Mouse (Mus musculus) limb, embryonic 11.5 days (tissue): ENCODE results near the gene Napsa. TPM values are rescaled to one million over a fixed set of nuclear protein-coding genes. Genes with fewer than 3 reads are reported as not detected.

Experiments
- ATAC-seq: fragments of 200-750 bp; cut with Nextera tagmentation; 2 replicates; pipeline ENCODE4 v1.8.0; 2017; ENCODE audit warnings: low read depth; ENCODE audit not compliant: insufficient number of reproducible peaks, low FRiP score, low TSS enrichment
- DNase-seq: peaks from one replicate; pipeline ENCODE4 v3.0.0-alpha.2; 2015; ENCODE audit warnings: low spot score
- H3K27ac ChIP-seq: fragments of 300-500 bp; sonication (generic); replicated peaks from 2 replicates; pipeline ENCODE4 v1.5.1; 2014; ENCODE audit warnings: low read depth, mild to moderate bottlenecking, low read length
- H3K27me3 ChIP-seq: fragments of 300-500 bp; sonication (generic); 2 replicates; pipeline ENCODE4 v1.6.1; 2014; ENCODE audit warnings: mild to moderate bottlenecking, low read length, mixed read lengths; ENCODE audit not compliant: control insufficient read depth, insufficient read depth
- H3K36me3 ChIP-seq: fragments of 300-500 bp; sonication (generic); 2 replicates; pipeline ENCODE4 v1.6.1; 2014; ENCODE audit warnings: mild to moderate bottlenecking, low read length, moderate library complexity, mixed read lengths; ENCODE audit not compliant: control insufficient read depth, insufficient read depth
- H3K4me1 ChIP-seq: fragments of 300-500 bp; sonication (generic); 2 replicates; pipeline ENCODE4 v1.6.1; 2014; ENCODE audit warnings: low read length, mixed read lengths; ENCODE audit not compliant: control insufficient read depth, insufficient read depth
- H3K4me2 ChIP-seq: fragments of 300-500 bp; sonication (generic); 2 replicates; pipeline ENCODE4 v1.6.1; 2014; ENCODE audit warnings: low read depth, mild to moderate bottlenecking, moderate library complexity; ENCODE audit not compliant: severe bottlenecking
- H3K4me3 ChIP-seq: fragments of 300-500 bp; sonication (generic); 2 replicates; pipeline ENCODE4 v1.5.1; 2014; ENCODE audit warnings: low read depth, low read length
- H3K9ac ChIP-seq: fragments of 300-500 bp; sonication (generic); 2 replicates; pipeline ENCODE4 v1.6.1; 2014; ENCODE audit warnings: mild to moderate bottlenecking, low read length
- H3K9me3 ChIP-seq: fragments of 300-500 bp; sonication (generic); 2 replicates; pipeline ENCODE4 v1.6.1; 2016; ENCODE audit warnings: low read length; ENCODE audit not compliant: control insufficient read depth
- WGBS: fragments of 180-500 bp; shearing (Covaris S2); extraction: QIAGEN DNeasy Blood & Tissue Kit; methylation state at CpG from one replicate; pipeline ENCODE4 v1.1.7; 2014; 5-methylcytosine and 5-hydroxymethylcytosine counted together
- polyA plus RNA-seq: library from polyadenylated mRNA; unstranded; fragments of >200 nt; fragmentation: Nextera tagmentation; extraction: Ambion mirVana; gene quantifications from 2 replicates; pipeline ENCODE4 v1.2.1, GENCODE M21; 2014

Gene Napsa
- polyA plus RNA-seq, 1 experiment from 2014 or later = 0.61 TPM

DNA sequence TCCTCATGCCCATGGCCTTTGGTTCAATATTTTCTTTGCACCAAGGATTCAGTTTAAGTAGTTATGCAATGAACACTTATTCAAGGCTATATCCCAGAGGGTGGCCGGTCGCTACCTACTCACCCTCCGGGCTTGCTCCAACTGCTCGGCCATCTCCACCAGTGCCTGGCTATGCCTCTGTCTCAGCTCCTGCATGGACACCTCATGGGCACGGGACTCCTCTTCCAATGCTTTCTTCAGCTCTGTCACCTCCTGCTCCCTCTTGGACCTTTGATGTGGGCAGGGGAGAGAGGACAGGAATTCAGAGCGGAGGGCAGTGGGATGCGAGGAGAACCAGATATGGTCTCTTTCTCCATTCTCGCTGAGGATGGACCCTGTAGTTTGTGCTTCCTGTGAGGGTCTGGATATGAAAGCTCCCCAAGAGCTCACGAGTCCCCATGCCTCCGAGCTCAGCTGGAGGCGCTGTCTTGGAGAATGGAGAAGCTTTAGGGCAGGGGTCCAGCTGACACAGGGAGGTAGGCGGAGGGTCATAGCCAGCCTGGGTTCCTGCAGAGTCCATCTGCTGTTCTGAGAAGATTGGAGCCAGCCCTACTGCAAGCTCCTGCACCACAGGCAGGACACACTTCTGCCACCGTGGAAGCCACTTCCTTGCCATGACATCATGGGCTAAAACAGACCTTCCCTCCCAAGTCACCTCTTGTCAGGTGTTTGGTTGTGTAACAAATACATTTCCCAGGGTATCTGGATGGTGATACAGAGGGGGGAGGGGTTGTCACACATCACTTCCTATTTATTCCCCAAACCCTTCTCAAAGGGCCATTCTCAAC lies 53.3 kb downstream of the Napsa start:
- Histone ChIP-seq H3K9me3 (no peaks in the 10 kb centered on the region; the same call in 1 of the 2 replicates), H3K27ac (no peak overlapping the region), H3K4me2 (no peak overlapping the region), H3K9ac (no peak overlapping the region), H3K27me3 (no peaks in the 10 kb centered on the region), H3K4me1 (no peaks in the 10 kb centered on the region), H3K4me3 (no peak overlapping the region), H3K36me3 (no peaks in the 10 kb centered on the region)
- 86% methylated on average over 13 of the region's 13 CpGs for whole genome bisulfite sequencing
- ATAC-seq (no peak), DNase-seq (no peak)

DNA sequence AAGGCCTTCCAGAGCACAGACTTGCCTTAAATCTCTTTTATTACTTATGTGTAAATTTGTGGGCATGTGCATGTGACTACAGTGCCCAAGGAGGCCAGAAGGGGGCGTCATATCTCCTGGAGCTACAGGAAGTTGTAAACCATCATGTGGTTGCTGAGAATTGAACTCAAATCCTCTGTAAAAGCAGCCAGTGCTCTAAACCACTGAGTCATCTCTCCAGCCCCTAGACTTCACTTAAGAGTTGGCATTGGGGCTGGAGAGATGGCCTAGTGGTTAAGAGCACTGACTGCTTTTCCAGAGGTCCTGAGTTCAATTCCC lies 53.8 kb downstream of the Napsa start:
- Histone ChIP-seq H3K4me3 (no peak overlapping the region), H3K27me3 (no peaks in the 10 kb centered on the region), H3K27ac (no peak overlapping the region), H3K9ac (no peak overlapping the region), H3K4me1 (no peaks in the 10 kb centered on the region), H3K9me3 (no peaks in the 10 kb centered on the region; the same call in 1 of the 2 replicates), H3K36me3 (no peaks in the 10 kb centered on the region), H3K4me2 (no peak overlapping the region)
- ATAC-seq = no peak
- 50% methylated on average over 1 of the region's 1 CpGs for WGBS
- no peak for DNase-seq

DNA sequence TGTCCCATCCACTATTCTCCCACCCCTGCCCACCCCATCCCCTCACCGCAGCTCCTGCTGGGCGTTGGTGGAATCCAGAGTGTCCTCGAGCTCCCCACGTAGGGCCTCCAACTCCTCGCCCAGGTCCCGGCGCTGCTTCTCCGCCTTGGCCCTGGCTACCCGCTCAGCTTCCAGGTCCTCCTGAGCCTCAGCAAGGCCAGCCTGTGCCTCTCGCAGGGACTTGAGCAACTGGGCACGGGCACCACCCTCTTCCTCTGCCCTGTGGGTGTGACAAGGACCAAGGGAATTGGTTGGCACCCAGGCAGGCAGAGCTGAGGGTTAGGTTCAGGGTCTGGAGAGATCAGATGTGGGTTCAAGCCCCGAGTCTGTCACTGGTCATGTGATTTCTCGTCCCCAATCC lies 54.8 kb downstream of the Napsa start:
- Histone ChIP-seq H3K9me3 (no peaks in the 10 kb centered on the region; the same call in 1 of the 2 replicates), H3K9ac (no peak overlapping the region), H3K27me3 (no peaks in the 10 kb centered on the region), H3K4me3 (no peak overlapping the region), H3K27ac (no peak overlapping the region), H3K36me3 (no peaks in the 10 kb centered on the region), H3K4me1 (no peaks in the 10 kb centered on the region), H3K4me2 (no peak overlapping the region)
- no peak for DNase-seq
- ATAC-seq = no peak
- 85% methylated on average over 13 of the region's 13 CpGs for WGBS

DNA sequence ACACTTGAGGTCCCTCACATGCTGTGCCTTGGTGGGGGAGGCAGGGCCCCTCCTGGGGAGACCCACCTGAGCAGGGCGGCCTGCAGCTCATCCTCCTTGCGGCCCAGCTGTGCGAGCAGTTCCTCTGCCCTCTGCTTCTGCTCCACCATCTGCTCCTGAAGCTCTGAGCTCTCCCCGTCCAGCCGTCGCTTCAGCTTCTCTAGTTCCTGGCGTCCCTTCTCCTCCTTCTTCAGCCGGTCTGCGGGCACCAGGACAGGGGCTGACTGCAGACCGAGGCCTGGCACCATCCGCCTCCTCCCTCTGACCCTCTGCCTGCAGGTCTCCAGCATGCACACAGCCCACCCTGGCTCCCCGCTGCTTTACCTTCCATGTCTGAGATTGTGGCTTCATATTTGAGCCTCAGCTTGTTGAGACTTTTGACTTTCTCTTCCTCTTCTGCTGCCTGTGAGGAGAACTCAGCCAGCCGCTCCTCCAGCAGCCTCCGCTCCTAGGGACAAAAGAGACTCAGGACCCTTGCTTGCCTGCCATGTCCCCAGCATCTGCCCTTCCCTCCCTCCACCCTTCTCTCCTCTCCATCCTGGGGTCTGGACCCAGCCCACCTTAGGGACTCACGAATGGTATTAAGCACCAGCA lies 56.3 kb downstream of the Napsa start:
- no peak overlapping the region; the same call in 1 of the 2 replicates for H3K9ac ChIP-seq
- no peak overlapping the region for H3K4me2 ChIP-seq
- WGBS = 85% methylated on average over 14 of the region's 15 CpGs
- no peaks in the 10 kb centered on the region; the same call in 1 of the 2 replicates for H3K9me3 ChIP-seq
- no peaks in the 10 kb centered on the region for H3K4me1 ChIP-seq
- no peaks in the 10 kb centered on the region for H3K36me3 ChIP-seq
- no peak overlapping the region for H3K4me3 ChIP-seq
- H3K27me3 ChIP-seq = no peaks in the 10 kb centered on the region
- no peak overlapping the region for H3K27ac ChIP-seq
- DNase-seq = no peak
- ATAC-seq = no peak

- Histone ChIP-seq H3K27ac (no peak overlapping the region), H3K4me2 (no peak overlapping the region), H3K9ac (no peak overlapping the region), H3K36me3 (no peaks in the 10 kb centered on the region), H3K27me3 (no peaks in the 10 kb centered on the region), H3K9me3 (no peaks in the 10 kb centered on the region; the same call in 1 of the 2 replicates), H3K4me1 (no peaks in the 10 kb centered on the region), H3K4me3 (no peak overlapping the region)
- WGBS = 73% methylated on average over 13 of the region's 13 CpGs
- no peak for ATAC-seq
- no peak for DNase-seq
Measured at GRCm38 (mm10) chr7:44630437-44630836, 58.3 kb downstream of the Napsa start.

DNA sequence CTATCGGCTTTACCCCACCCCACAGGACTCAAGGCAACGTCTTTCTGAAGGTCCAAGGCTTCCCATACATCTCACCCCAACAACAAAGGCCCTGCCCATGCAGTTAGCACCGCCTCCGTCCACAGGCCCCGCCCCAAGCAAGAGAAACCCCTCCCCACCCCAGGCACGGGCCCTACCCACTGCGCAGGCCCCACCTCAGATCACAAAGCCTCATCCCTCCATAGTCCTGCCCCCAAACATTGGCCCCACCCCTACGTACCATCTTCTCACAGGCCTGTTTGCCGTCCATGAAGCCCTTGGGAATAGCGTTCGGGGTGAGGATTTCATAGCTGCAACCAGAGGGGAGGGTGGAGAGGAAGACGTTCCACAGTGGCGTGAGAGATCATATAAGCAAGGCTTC lies 60.5 kb downstream of the Napsa start:
- Histone ChIP-seq H3K27ac (no peak overlapping the region), H3K4me1 (no peaks in the 10 kb centered on the region), H3K9ac (no peak overlapping the region), H3K9me3 (no peaks in the 10 kb centered on the region; the same call in 1 of the 2 replicates), H3K4me3 (no peak overlapping the region), H3K27me3 (no peaks in the 10 kb centered on the region), H3K36me3 (no peaks in the 10 kb centered on the region), H3K4me2 (no peak overlapping the region)
- DNase-seq = no peak
- ATAC-seq = no peak
- 26% methylated on average over 13 of the region's 13 CpGs for WGBS

DNA sequence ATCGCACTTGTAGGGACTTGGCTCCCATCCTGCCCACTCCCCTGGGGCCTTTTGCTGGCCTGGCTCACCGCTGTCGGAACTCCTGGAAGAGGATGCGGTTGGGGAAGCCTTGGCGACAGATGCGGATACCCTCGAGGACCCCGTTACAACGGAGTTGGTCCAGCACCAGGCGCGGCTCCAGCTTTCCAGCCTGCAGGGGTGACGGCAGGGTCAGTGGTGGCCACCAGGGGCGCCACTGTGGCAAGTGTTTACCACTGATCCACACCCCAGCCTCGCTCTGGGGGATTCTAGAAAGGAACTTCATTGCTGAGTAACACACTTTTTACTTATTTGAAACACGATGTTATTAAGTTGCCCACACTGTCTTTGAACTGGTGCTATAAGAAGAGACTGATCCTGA lies 61.2 kb downstream of the Napsa start:
- peaks cover 4% of the 10 kb centered on the region for H3K27me3 ChIP-seq
- H3K27ac ChIP-seq = no peak overlapping the region
- DNase-seq (peak; percentile 36), ATAC-seq (no peak)
- no peak overlapping the region for H3K4me2 ChIP-seq
- WGBS = 16% methylated on average over 15 of the region's 15 CpGs
- H3K9me3 ChIP-seq = no peaks in the 10 kb centered on the region; the same call in 1 of the 2 replicates
- H3K4me3 ChIP-seq = no peak overlapping the region
- H3K4me1 ChIP-seq = no peaks in the 10 kb centered on the region
- H3K9ac ChIP-seq = no peak overlapping the region
- no peaks in the 10 kb centered on the region for H3K36me3 ChIP-seq
